ENCODE assay signal across 11 mouse cellular contexts in genomic region chr7:64610875-64611274, GRCm38 (mm10).
A peak's percentile ranks its signal among the peaks of the same experiment; 100 is the strongest.
DNase-seq lines count a peak whose midpoint lies in the region; ATAC-seq and TF ChIP-seq lines count a peak whose summit lies in the region.
"Had no signal": no experiment of that assay in that cellular context is flagged by ENCODE, and none has a peak within 500 bp of the region (broad histone marks: within the 10 kb centered on the region; RNA-seq: fewer than 3 reads in every experiment).

No protein-coding gene starts in this region.

- H3K4me3 ChIP-seq in cerebellum, adult 2 months (replicated peaks; ENCODE audit: insufficient read depth, low read depth, low read length), result no peak overlapping the region
- no peak overlapping the region for H3K4me3 ChIP-seq in intestine, postnatal 0 days (ENCODE audit: low read depth, low read length)
- no peak overlapping the region for H3K4me3 ChIP-seq in intestine, embryonic 15.5 days (replicated peaks)
- H3K4me3 ChIP-seq: stomach, embryonic 15.5 days had no signal

- H3K4me1 ChIP-seq in cerebellum, adult 2 months (ENCODE audit: control insufficient read depth, insufficient read depth, low read length), result no peaks in the 10 kb centered on the region
- no peaks in the 10 kb centered on the region for H3K4me1 ChIP-seq in intestine, postnatal 0 days (replicated peaks; ENCODE audit: control insufficient read depth, insufficient read depth, low read length)
- no peaks in the 10 kb centered on the region for H3K4me1 ChIP-seq in intestine, embryonic 15.5 days (replicated peaks)
- H3K4me1 ChIP-seq: stomach, embryonic 15.5 days had no signal

- H3K27ac ChIP-seq in cerebellum, adult 2 months (ENCODE audit: insufficient read depth, low read length), result no peak overlapping the region
- no peak overlapping the region for H3K27ac ChIP-seq in intestine, postnatal 0 days (ENCODE audit: low read depth, low read length)
- H3K27ac ChIP-seq in intestine, embryonic 15.5 days, result no peak overlapping the region
- H3K27ac ChIP-seq: stomach, embryonic 15.5 days had no signal

- TF ChIP-seq POLR2A in cerebellum, adult 2 months (IDR thresholded peaks at IDR 0.05; ENCODE audit: borderline replicate concordance, insufficient read depth, low read length), result no peak

- DNase-seq in cerebellum, adult 2 months, result no peak
- DNase-seq in cerebellum, adult 11 months, result no peak
- DNase-seq in 3T3-L1 (ENCODE audit: low read depth, low spot score) (peak; percentile 8), WW6 (ENCODE audit: low read depth, low spot score) (peak; percentile 9)
- no peak for DNase-seq in right cerebral cortex, postnatal 36 days (ENCODE audit: low spot score in 2 of 2)
- DNase-seq in neural tube, embryonic 10.5 days (ENCODE audit: extremely low spot score, low spot score), result no peak
- DNase-seq: gastrocnemius, postnatal 10 days; kidney, adult 2 months had no signal

- TF ChIP-seq CTCF in cerebellum, adult 2 months (IDR thresholded peaks at IDR 0.05; ENCODE audit: borderline replicate concordance, insufficient read depth, low read depth, low read length), result peak; percentile 43; the same call in 1 of the 2 replicates
- TF ChIP-seq CTCF in intestine, postnatal 0 days (IDR thresholded peaks at IDR 0.05; ENCODE audit: low read depth), result peak; percentile 30; the same call in 1 of the 2 replicates

- H3K9ac ChIP-seq in intestine, postnatal 0 days (ENCODE audit: low read depth, low read length), result no peak overlapping the region
- H3K9ac ChIP-seq in intestine, embryonic 15.5 days, result no peak overlapping the region
- H3K9ac ChIP-seq: stomach, embryonic 15.5 days had no signal

- ATAC-seq in intestine, postnatal 0 days, result no peak
- no peak for ATAC-seq in intestine, embryonic 15.5 days

- H3K27me3 ChIP-seq in cerebellum, adult 2 months (ENCODE audit: control insufficient read depth, insufficient read depth, low read length), result no peaks in the 10 kb centered on the region
- no peaks in the 10 kb centered on the region for H3K27me3 ChIP-seq in intestine, postnatal 0 days (replicated peaks; ENCODE audit: control insufficient read depth, insufficient read depth, low read length)
- H3K27me3 ChIP-seq in intestine, embryonic 15.5 days (replicated peaks), result no peaks in the 10 kb centered on the region
- H3K27me3 ChIP-seq: stomach, embryonic 15.5 days had no signal

- no peak overlapping the region for H3K4me2 ChIP-seq in intestine, postnatal 0 days (replicated peaks; ENCODE audit: low read depth)
- no peak overlapping the region for H3K4me2 ChIP-seq in intestine, embryonic 15.5 days (replicated peaks)
- H3K4me2 ChIP-seq: stomach, embryonic 15.5 days had no signal

- H3K9me3 ChIP-seq in intestine, postnatal 0 days (ENCODE audit: control insufficient read depth), result no peaks in the 10 kb centered on the region
- no peaks in the 10 kb centered on the region for H3K9me3 ChIP-seq in intestine, embryonic 15.5 days
- H3K9me3 ChIP-seq: stomach, embryonic 15.5 days had no signal

- H3K36me3 ChIP-seq in intestine, postnatal 0 days (ENCODE audit: control insufficient read depth, insufficient read depth), result no peaks in the 10 kb centered on the region
- no peaks in the 10 kb centered on the region for H3K36me3 ChIP-seq in intestine, embryonic 15.5 days
- H3K36me3 ChIP-seq: stomach, embryonic 15.5 days had no signal

- WGBS in cerebellum, adult 2 months, result 84% methylated on average over 4 of the region's 4 CpGs
- WGBS in intestine, postnatal 0 days, result 60% methylated on average over 4 of the region's 4 CpGs
- 71% methylated on average over 4 of the region's 4 CpGs for WGBS in intestine, embryonic 15.5 days

Comparison
In these comparisons a context has a peak if more than half of its experiments do, and no peak if none do; other contexts are left out.
1. DNase-seq: peak in 3T3-L1 (single experiment) and WW6 (single experiment); none in cerebellum, adult 2 months (0 of 2), cerebellum, adult 11 months (single experiment), right cerebral cortex, postnatal 36 days (0 of 2) and neural tube, embryonic 10.5 days (single experiment).